Mouse (Mus musculus) liver, postnatal 0 days (tissue): ENCODE results near the gene Mul1. TPM values are rescaled to one million over a fixed set of nuclear protein-coding genes. Genes with fewer than 3 reads are reported as not detected.

Experiments used
- ATAC-seq: fragments of 200-750 bp; cut with Nextera tagmentation; 2 replicates; pipeline ENCODE4 v1.8.0; 2017; ENCODE audit warnings: mild to moderate bottlenecking, moderate library complexity
- DNase-seq: peaks from one replicate; pipeline ENCODE4 v3.0.0-alpha.2; 2016
- H3K27ac ChIP-seq: fragments of 300-500 bp; sonication (generic); 2 replicates; pipeline ENCODE4 v1.5.1; 2014; ENCODE audit warnings: antibody characterized with exemption, moderate library complexity, mild to moderate bottlenecking, low read depth
- H3K27me3 ChIP-seq: fragments of 300-500 bp; sonication (generic); 2 replicates; pipeline ENCODE4 v1.6.1; 2014; ENCODE audit warnings: low read length, control low read depth, mixed read lengths; ENCODE audit not compliant: insufficient read depth
- H3K36me3 ChIP-seq: fragments of 300-500 bp; sonication (generic); replicated peaks from 2 replicates; pipeline ENCODE4 v1.6.1; 2014; ENCODE audit warnings: mild to moderate bottlenecking, control low read depth, low read length, moderate library complexity, mixed read lengths; ENCODE audit not compliant: insufficient read depth
- H3K4me1 ChIP-seq: fragments of 300-500 bp; sonication (generic); 2 replicates; pipeline ENCODE4 v1.6.1; 2014; ENCODE audit warnings: antibody characterized with exemption, mild to moderate bottlenecking, control low read depth; ENCODE audit not compliant: insufficient read depth
- H3K4me2 ChIP-seq: fragments of 300-500 bp; sonication (generic); 2 replicates; pipeline ENCODE4 v1.6.1; 2014; ENCODE audit warnings: low read depth, mild to moderate bottlenecking, low read length, moderate library complexity, mixed read lengths
- H3K4me3 ChIP-seq: fragments of 300-500 bp; sonication (generic); 2 replicates; pipeline ENCODE4 v1.5.1; 2014; ENCODE audit warnings: low read depth, low read length
- H3K9ac ChIP-seq: fragments of 300-500 bp; sonication (generic); replicated peaks from 2 replicates; pipeline ENCODE4 v1.6.1; 2014; ENCODE audit warnings: mild to moderate bottlenecking, moderate library complexity
- H3K9me3 ChIP-seq: fragments of 300-500 bp; sonication (generic); 2 replicates; pipeline ENCODE4 v1.6.1; 2016; ENCODE audit warnings: mild to moderate bottlenecking, control low read depth, low read length, mixed read lengths
- CTCF ChIP-seq: sonication (generic); IDR thresholded peaks from 2 replicates; pipeline ENCODE4 v1.5.1; 2016; ENCODE audit warnings: antibody characterized with exemption, low read depth
- EP300 ChIP-seq: IDR thresholded peaks from 2 replicates; pipeline ENCODE4 v1.6.1; 2016; ENCODE audit warnings: antibody characterized with exemption, low read depth, mild to moderate bottlenecking
- WGBS: fragments of 180-500 bp; shearing (Covaris S2); extraction: QIAGEN DNeasy Blood & Tissue Kit; methylation state at CpG from one replicate; pipeline ENCODE4 v1.1.7; 2014; ENCODE audit not compliant: insufficient replicate concordance; 5-methylcytosine and 5-hydroxymethylcytosine counted together
- polyA plus RNA-seq: library from polyadenylated mRNA; unstranded; fragments of >200 nt; fragmentation: Nextera tagmentation; extraction: Ambion mirVana; gene quantifications from 2 replicates; pipeline ENCODE4 v1.2.1, GENCODE M21; 2015

Gene Mul1
- polyA plus RNA-seq, 1 experiment from 2014 or later, result 17.5 TPM

GRCm38 (mm10) chr4:138404806-138405205 lies 29.7 kb upstream of the Mul1 start:
- Histone ChIP-seq H3K27me3 (0 out of 2 replicates have a peak, but pooled peaks cover 6% of the 10 kb centered on the region), H3K27ac (no peak overlapping the region), H3K4me1 (no peaks in the 10 kb centered on the region), H3K4me3 (no peak overlapping the region), H3K9me3 (no peaks in the 10 kb centered on the region), H3K36me3 (no peaks in the 10 kb centered on the region), H3K4me2 (no peak overlapping the region), H3K9ac (no peak overlapping the region)
- TF ChIP-seq EP300 (no peak), CTCF (peak; percentile 78)
- ATAC-seq (peak; percentile 38; the same call in 1 of the 2 replicates), DNase-seq (peak; percentile 65)
- WGBS, result 0% methylated on average over 2 of the region's 2 CpGs

GRCm38 (mm10) chr4:138407479-138408194 lies 26.8 kb upstream of the Mul1 start:
- TF ChIP-seq EP300 (no peak), CTCF (no peak)
- Histone ChIP-seq H3K4me2 (no peak overlapping the region), H3K36me3 (no peaks in the 10 kb centered on the region), H3K9ac (no peak overlapping the region), H3K27me3 (0 out of 2 replicates have a peak, but pooled peaks cover 6% of the 10 kb centered on the region), H3K4me3 (no peak overlapping the region), H3K27ac (no peak overlapping the region), H3K4me1 (no peaks in the 10 kb centered on the region), H3K9me3 (no peaks in the 10 kb centered on the region)
- 36% methylated on average over 12 of the region's 13 CpGs for WGBS
- ATAC-seq, result no peak
- no peak for DNase-seq

- no peak for TF ChIP-seq CTCF
- TF ChIP-seq EP300, result no peak
- Histone ChIP-seq H3K36me3 (no peaks in the 10 kb centered on the region), H3K4me2 (no peak overlapping the region), H3K4me3 (no peak overlapping the region), H3K4me1 (no peaks in the 10 kb centered on the region), H3K27ac (no peak overlapping the region), H3K27me3 (0 out of 2 replicates have a peak, but pooled peaks cover 6% of the 10 kb centered on the region), H3K9ac (no peak overlapping the region), H3K9me3 (no peaks in the 10 kb centered on the region)
- DNase-seq (no peak), ATAC-seq (no peak)
- 32% methylated on average over 5 of the region's 5 CpGs for WGBS
Observed at GRCm38 (mm10) chr4:138411011-138411410, 23.5 kb upstream of the Mul1 start.

GRCm38 (mm10) chr4:138411504-138412121 lies 22.9 kb upstream of the Mul1 start:
- TF ChIP-seq CTCF (no peak), EP300 (no peak)

GRCm38 (mm10) chr4:138414725-138415124 lies 19.7 kb upstream of the Mul1 start:
- Histone ChIP-seq H3K4me3 (no peak overlapping the region), H3K27me3 (0 out of 2 replicates have a peak, but pooled peaks cover 2% of the 10 kb centered on the region), H3K4me1 (no peaks in the 10 kb centered on the region), H3K9me3 (no peaks in the 10 kb centered on the region), H3K4me2 (no peak overlapping the region), H3K27ac (no peak overlapping the region), H3K36me3 (no peaks in the 10 kb centered on the region), H3K9ac (no peak overlapping the region)
- WGBS, result 30% methylated on average over 6 of the region's 6 CpGs
- DNase-seq (no peak), ATAC-seq (no peak)
- TF ChIP-seq CTCF (no peak), EP300 (no peak)

More at GRCm38 (mm10) chr4:138411504-138412121, 22.9 kb upstream of the Mul1 start:
- H3K36me3 ChIP-seq, result no peaks in the 10 kb centered on the region
- H3K27me3 ChIP-seq, result 0 out of 2 replicates have a peak, but pooled peaks cover 6% of the 10 kb centered on the region
- no peaks in the 10 kb centered on the region for H3K9me3 ChIP-seq
- 49% methylated on average over 7 of the region's 7 CpGs for WGBS
- no peak overlapping the region for H3K4me3 ChIP-seq
- H3K4me1 ChIP-seq, result no peaks in the 10 kb centered on the region
- ATAC-seq (no peak), DNase-seq (no peak)
- H3K9ac ChIP-seq, result no peak overlapping the region
- H3K27ac ChIP-seq, result no peak overlapping the region
- no peak overlapping the region for H3K4me2 ChIP-seq

- no peak for DNase-seq
- H3K27me3 ChIP-seq, result 0 out of 2 replicates have a peak, but pooled peaks cover 2% of the 10 kb centered on the region
- no peak overlapping the region for H3K27ac ChIP-seq
- no peak overlapping the region for H3K9ac ChIP-seq
- TF ChIP-seq CTCF, result no peak
- TF ChIP-seq EP300, result no peak
- H3K4me3 ChIP-seq, result no peak overlapping the region
- H3K9me3 ChIP-seq, result no peaks in the 10 kb centered on the region
- H3K36me3 ChIP-seq, result no peaks in the 10 kb centered on the region
- H3K4me2 ChIP-seq, result no peak overlapping the region
- no peaks in the 10 kb centered on the region for H3K4me1 ChIP-seq
- 69% methylated on average over 3 of the region's 3 CpGs for WGBS
- ATAC-seq, result no peak
Observed at GRCm38 (mm10) chr4:138415991-138416390, 18.5 kb upstream of the Mul1 start.
